Mouse (Mus musculus) granulocyte monocyte progenitor cell, adult 5-6 weeks (primary cell): ENCODE results near the gene Mad1l1. TPM values are rescaled to one million over a fixed set of nuclear protein-coding genes. Genes with fewer than 3 reads are reported as not detected.

Source experiments
- ATAC-seq: replicated peaks from 2 replicates; pipeline ENCODE4 v1.8.0; 2016; ENCODE audit warnings: mild to moderate bottlenecking, moderate TSS enrichment, inconsistent platforms; ENCODE audit not compliant: poor library complexity, severe bottlenecking
- total RNA-seq, 2 experiments: library from RNA; stranded (forward) in 1 of 2; stranded (reverse) in 1 of 2; fragments of 200-712, 200-1000 nt in 1 of 2; fragments of >200 nt in 1 of 2; fragmentation: Nextera tagmentation in 1 of 2; gene quantifications; 2 replicates each; pipeline ENCODE4 v1.2.3; 2014 to 2017

Mad1l1 gene
- total RNA-seq, 2 experiments from 2014 or later, result 24.4 to 53.6 TPM

- no peak for ATAC-seq
These were observed 211.3 kb downstream of the Mad1l1 start for GRCm38 (mm10) chr5:140110024-140110423.

- peak; percentile 94 for ATAC-seq
These were observed 213.4 kb downstream of the Mad1l1 start for GRCm38 (mm10) chr5:140107907-140108306.

GRCm38 (mm10) chr5:140106051-140106450 is 215.3 kb downstream of the Mad1l1 start:
- no peak for ATAC-seq

- no peak for ATAC-seq
These were observed 216.5 kb downstream of the Mad1l1 start for GRCm38 (mm10) chr5:140104891-140105290.

GRCm38 (mm10) chr5:140102731-140103130 is 218.6 kb downstream of the Mad1l1 start:
- no peak for ATAC-seq

GRCm38 (mm10) chr5:140101409-140102009 is 219.8 kb downstream of the Mad1l1 start:
- no peak for ATAC-seq

- ATAC-seq, result no peak
These were observed 222.6 kb downstream of the Mad1l1 start for GRCm38 (mm10) chr5:140098711-140099110.

GRCm38 (mm10) chr5:140095203-140095602 is 226.1 kb downstream of the Mad1l1 start:
- ATAC-seq, result no peak

- no peak for ATAC-seq
These were observed 227.9 kb downstream of the Mad1l1 start for GRCm38 (mm10) chr5:140093489-140093888.

GRCm38 (mm10) chr5:140091601-140092000 is 229.8 kb downstream of the Mad1l1 start:
- no peak for ATAC-seq

GRCm38 (mm10) chr5:140089263-140089662 is 232.1 kb downstream of the Mad1l1 start:
- no peak for ATAC-seq

- no peak for ATAC-seq
These were observed 234.1 kb downstream of the Mad1l1 start for GRCm38 (mm10) chr5:140087242-140087641.

GRCm38 (mm10) chr5:140084341-140084740 is 237.0 kb downstream of the Mad1l1 start:
- no peak for ATAC-seq

GRCm38 (mm10) chr5:140083911-140084310 is 237.4 kb downstream of the Mad1l1 start:
- ATAC-seq, result no peak

GRCm38 (mm10) chr5:140082204-140082812 is 239.0 kb downstream of the Mad1l1 start:
- no peak for ATAC-seq

GRCm38 (mm10) chr5:140081084-140081483 is 240.3 kb downstream of the Mad1l1 start:
- no peak for ATAC-seq

- ATAC-seq, result no peak
These were observed 241.8 kb downstream of the Mad1l1 start for GRCm38 (mm10) chr5:140079511-140079910.

GRCm38 (mm10) chr5:140078406-140078805 is 242.9 kb downstream of the Mad1l1 start:
- ATAC-seq, result no peak

- no peak for ATAC-seq
These were observed 244.9 kb downstream of the Mad1l1 start for GRCm38 (mm10) chr5:140076438-140076837.

- ATAC-seq, result no peak
These were observed 247.7 kb downstream of the Mad1l1 start for GRCm38 (mm10) chr5:140073671-140074116.

- no peak for ATAC-seq
These were observed 248.1 kb downstream of the Mad1l1 start for GRCm38 (mm10) chr5:140073148-140073670.

GRCm38 (mm10) chr5:140068506-140068905 is 252.8 kb downstream of the Mad1l1 start:
- ATAC-seq, result no peak
